9 mouse cellular contexts compared by ENCODE assay signal in the genomic region with DNA sequence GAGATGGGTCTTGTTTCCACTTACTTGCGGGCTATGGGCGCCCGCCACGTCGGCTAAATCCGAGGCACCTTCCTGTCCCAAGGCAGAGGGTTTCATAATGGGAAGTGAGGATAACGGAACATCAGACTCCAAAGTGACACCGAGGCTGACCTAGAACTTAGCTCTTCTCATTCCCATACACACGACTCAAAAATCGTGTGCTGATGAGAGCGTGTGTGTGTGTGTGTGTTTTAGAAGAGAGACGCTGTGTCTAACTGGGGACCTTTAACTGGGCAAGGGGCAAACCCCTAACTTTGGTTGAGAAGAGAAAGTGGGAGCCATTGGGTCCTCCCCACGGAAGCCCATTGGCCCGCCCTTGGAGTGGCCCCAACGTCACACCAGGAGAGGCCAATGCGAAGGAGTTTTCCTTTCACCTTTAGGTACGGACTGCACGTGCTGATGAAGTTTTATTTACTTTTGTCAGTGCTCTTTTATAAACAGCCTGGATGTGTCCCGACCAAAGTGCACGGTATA. TPM values are rescaled to one million over a fixed set of nuclear protein-coding genes. Genes with fewer than 3 reads are reported as not detected.
DNase-seq lines count a peak whose midpoint lies in the region; ATAC-seq and TF ChIP-seq lines count a peak whose summit lies in the region.
"Had no signal": no experiment of that assay in that cellular context is flagged by ENCODE, and none has a peak within 500 bp of the region (broad histone marks: within the 10 kb centered on the region; RNA-seq: fewer than 3 reads in every experiment).

No protein-coding gene starts in this region.

- under 1% methylated on average over 20 of the region's 20 CpGs for WGBS in lung, embryonic 16.5 days

- ATAC-seq in erythroid progenitor cell, adult 5-6 weeks (replicated peaks; ENCODE audit: low FRiP score, poor library complexity, severe bottlenecking) = peak; percentile 68
- peak; percentile 55 for ATAC-seq in lung, embryonic 16.5 days (ENCODE audit: low read depth)

- peak; percentile 80 to 83 for DNase-seq in heart, postnatal 10 days
- peak; percentile 78 to 83 for DNase-seq in kidney, postnatal 36 days
- peak; percentile 21 for DNase-seq in ovary, postnatal 10 days (ENCODE audit: low spot score)
- peak; percentile 73 for DNase-seq in thymus, postnatal 14 days

- peaks cover 39% of the 10 kb centered on the region for H3K36me3 ChIP-seq in E14TG2a.4 (ENCODE audit: insufficient read depth, low read length)
- peaks cover 6% of the 10 kb centered on the region; the same call in 1 of the 2 replicates for H3K36me3 ChIP-seq in lung, embryonic 16.5 days (ENCODE audit: control insufficient read depth, insufficient read depth, low read length)

- H3K9me3 ChIP-seq in E14TG2a.4 (ENCODE audit: low read length) = no peaks in the 10 kb centered on the region
- H3K9me3 ChIP-seq in lung, embryonic 16.5 days (ENCODE audit: control insufficient read depth, low read length) = no peaks in the 10 kb centered on the region

- no peaks in the 10 kb centered on the region for H3K27me3 ChIP-seq in E14TG2a.4 (ENCODE audit: insufficient read depth, low read length)
- H3K27me3 ChIP-seq in lung, embryonic 16.5 days (ENCODE audit: control insufficient read depth, insufficient read depth, low read depth, low read length) = no peaks in the 10 kb centered on the region

- no peak for TF ChIP-seq POLR2A in bone marrow macrophage, adult 2 months (IDR thresholded peaks at IDR 0.05; ENCODE audit: borderline replicate concordance, low read depth, low read length)

- H3K27ac ChIP-seq in bone marrow macrophage, adult 2 months (ENCODE audit: insufficient read depth, low read depth, low read length) = peak overlapping the region; percentile 67
- H3K27ac ChIP-seq in lung, embryonic 16.5 days (ENCODE audit: low read length) = peak overlapping the region; percentile 68

- no peak for TF ChIP-seq CTCF in E14TG2a.4 (conservative IDR thresholded peaks at IDR 0.05; ENCODE audit: low read length)
- no peak for TF ChIP-seq CTCF in bone marrow macrophage, adult 2 months (IDR thresholded peaks at IDR 0.05; ENCODE audit: low read depth, low read length)

- peak overlapping the region; percentile 93 for H3K9ac ChIP-seq in lung, embryonic 16.5 days (ENCODE audit: low read length)

- H3K4me3 ChIP-seq in E14TG2a.4 (replicated peaks; ENCODE audit: low read length) = peak overlapping the region; percentile 99
- H3K4me3 ChIP-seq in bone marrow macrophage, adult 2 months (ENCODE audit: insufficient read depth, low read length) = peak overlapping the region; percentile 77
- peak overlapping the region; percentile 99 for H3K4me3 ChIP-seq in lung, embryonic 16.5 days (ENCODE audit: low read length)

- peak overlapping the region; percentile 79 for H3K4me2 ChIP-seq in lung, embryonic 16.5 days (ENCODE audit: low read depth, low read length)

- intact Hi-C loops in heart, postnatal 10 days (cut with DNase I) = loop anchor here (5.0 to 10.0 kb wide), 2 partner anchors 230 to 482 kb away; partner anchors contain the start of genes Mpv17l and Pdxdc1

- H3K4me1 ChIP-seq in E14TG2a.4 (replicated peaks; ENCODE audit: low read depth, low read length) = peaks cover 31% of the 10 kb centered on the region
- peaks cover 8% of the 10 kb centered on the region for H3K4me1 ChIP-seq in bone marrow macrophage, adult 2 months (ENCODE audit: control insufficient read depth, insufficient read depth, low read length)
- peaks cover 6% of the 10 kb centered on the region for H3K4me1 ChIP-seq in lung, embryonic 16.5 days (replicated peaks; ENCODE audit: control insufficient read depth, insufficient read depth, low read length)

RNA-seq across cellular contexts. Expression of gene 3110001I22Rik, which starts 0.7 kb away (rescaled TPM):
- 3.6 TPM in 2 replicates for polyA plus RNA-seq in bone marrow macrophage, adult 2 months (2012; ENCODE audit: insufficient read depth, insufficient read length, missing spikeins)
- 3.6 and 4.2 TPM in 2 replicates for total RNA-seq in erythroid progenitor cell, adult 5-6 weeks (2015; ENCODE audit: low replicate concordance)
- 5.7 and 10.8 TPM in 2 replicates for total RNA-seq in erythroid progenitor cell, adult 5-6 weeks (2017; ENCODE audit: low replicate concordance)
- 1 to 10 TPM; 2.7 to 2.8 TPM for total RNA-seq in heart, postnatal 10 days (2021)
- 4.3 and 5.4 TPM in 2 replicates for polyA plus RNA-seq in lung, embryonic 16.5 days (2015; fragmentation: Nextera tagmentation; extraction: Ambion mirVana)

RNA-seq across cellular contexts. Expression of gene Bfar, which starts 0.8 kb away (rescaled TPM):
- 37.5 and 51.0 TPM in 2 replicates for polyA plus RNA-seq in bone marrow macrophage, adult 2 months (2012; ENCODE audit: insufficient read depth, insufficient read length, missing spikeins)
- total RNA-seq in erythroid progenitor cell, adult 5-6 weeks (2015; ENCODE audit: low replicate concordance) = 5.0 and 7.1 TPM in 2 replicates
- total RNA-seq in erythroid progenitor cell, adult 5-6 weeks (2017; ENCODE audit: low replicate concordance) = 8.9 and 18.2 TPM in 2 replicates
- 10 to 100 TPM; 41.2 to 44.2 TPM for total RNA-seq in heart, postnatal 10 days (2021)
- 46.7 and 48.3 TPM in 2 replicates for polyA plus RNA-seq in lung, embryonic 16.5 days (2015; fragmentation: Nextera tagmentation; extraction: Ambion mirVana)

RNA-seq across cellular contexts. Expression of gene Parn, which starts 4.5 kb away (rescaled TPM):
- polyA plus RNA-seq in bone marrow macrophage, adult 2 months (2012; ENCODE audit: insufficient read depth, insufficient read length, missing spikeins) = 11.6 and 14.7 TPM in 2 replicates
- 4.2 and 5.4 TPM in 2 replicates for total RNA-seq in erythroid progenitor cell, adult 5-6 weeks (2015; ENCODE audit: low replicate concordance)
- total RNA-seq in erythroid progenitor cell, adult 5-6 weeks (2017; ENCODE audit: low replicate concordance) = 7.7 and 7.9 TPM in 2 replicates
- 10 to 100 TPM; 18.1 to 18.4 TPM for total RNA-seq in heart, postnatal 10 days (2021)
- 43.0 and 44.1 TPM in 2 replicates for polyA plus RNA-seq in lung, embryonic 16.5 days (2015; fragmentation: Nextera tagmentation; extraction: Ambion mirVana)

RNA-seq across cellular contexts. Expression of gene Pla2g10, which starts 58.3 kb away (rescaled TPM):
- not detected in 2 replicates for polyA plus RNA-seq in bone marrow macrophage, adult 2 months (2012; ENCODE audit: insufficient read depth, insufficient read length, missing spikeins)
- total RNA-seq in erythroid progenitor cell, adult 5-6 weeks (2015; ENCODE audit: low replicate concordance) = not detected in 2 replicates
- total RNA-seq in erythroid progenitor cell, adult 5-6 weeks (2017; ENCODE audit: low replicate concordance) = not detected in 2 replicates
- total RNA-seq in heart, postnatal 10 days (2021) = not detected
- polyA plus RNA-seq in lung, embryonic 16.5 days (2015; fragmentation: Nextera tagmentation; extraction: Ambion mirVana) = 4.0 TPM in 2 replicates
- total RNA-seq: left cerebral cortex, postnatal 10 days had no signal

Comparison
In these comparisons a context has a peak if more than half of its experiments do, and no peak if none do; other contexts are left out.
1. Peak in every context shown above with its lines: DNase-seq, ATAC-seq, H3K4me3 ChIP-seq and H3K27ac ChIP-seq.
2. DNase-seq: peak in every context shown above with its lines; median percentile 82 in heart, postnatal 10 days; 80 in kidney, postnatal 36 days; 73 in thymus, postnatal 14 days; 21 in ovary, postnatal 10 days.